Mouse (Mus musculus) gastrocnemius, postnatal 14 days (tissue): ENCODE data around the gene Srsf7. TPM values are rescaled to one million over a fixed set of nuclear protein-coding genes. Genes with fewer than 3 reads are reported as not detected.
"Not testable (repeated sequence)": the region's sequence is repeated elsewhere in the genome, so short reads cannot be mapped to it uniquely, and the experiment has no call there.

Experiments
- DNase-seq: peaks from one replicate; pipeline ENCODE4 v3.0.0; 2021; ENCODE audit warnings: mixed read lengths
- intact Hi-C: fragments of 180-260 bp; cut with DNase I; formaldehyde crosslinking; loops from one replicate; pipeline ENCODE4 v1.15.1; 2025; ENCODE audit warnings: low total_unique reads
- total RNA-seq, 2 experiments: library from RNA; stranded (reverse); gene quantifications; 2 replicates each; pipeline ENCODE4 v1.2.3; 2021

Gene Srsf7
- total RNA-seq, 2 experiments from 2014 or later = 25.3 to 34.0 TPM

DNA sequence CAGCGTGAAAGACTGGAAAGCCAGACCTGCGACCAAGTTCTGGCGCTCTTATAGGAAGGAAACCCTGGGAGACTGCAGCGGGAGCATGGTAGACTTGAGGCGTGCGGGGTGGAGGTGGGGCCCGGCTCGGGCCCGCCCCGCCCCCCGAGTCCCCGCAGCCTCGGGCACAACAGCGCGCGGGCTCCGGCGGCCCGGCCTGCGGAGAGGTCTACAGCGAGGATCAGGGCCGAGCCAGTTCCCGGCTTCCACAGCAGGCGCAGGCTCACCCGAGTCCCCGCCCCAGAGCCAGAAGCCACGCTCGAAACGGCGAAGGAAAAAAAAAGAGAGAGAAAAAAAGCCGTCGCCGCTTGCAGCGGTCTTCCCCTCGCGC lies 821 bp downstream of the Srsf7 start:
- intact Hi-C loops = no loop called here
- DNase-seq = no peak

DNA sequence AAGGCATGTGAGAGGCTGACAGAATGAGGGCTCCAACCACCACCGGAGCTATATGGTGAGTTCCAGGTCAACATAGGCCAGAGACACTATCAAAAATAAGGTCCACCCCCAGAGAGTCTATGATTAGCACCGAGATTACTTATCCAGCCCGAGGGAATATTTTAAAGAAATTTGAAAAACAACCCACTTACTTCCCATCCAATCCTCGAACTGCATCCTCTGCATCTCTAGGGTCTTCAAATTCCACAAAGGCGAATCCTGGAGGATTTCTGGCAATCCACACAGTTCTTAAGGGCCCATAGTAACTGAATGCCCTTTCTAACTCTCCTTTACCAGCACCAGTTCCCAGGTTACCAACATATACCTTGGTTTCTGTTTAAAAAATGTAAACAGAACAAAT lies 1.4 kb downstream of the Srsf7 start:
- intact Hi-C loops = no loop called here
- DNase-seq = no peak

DNA sequence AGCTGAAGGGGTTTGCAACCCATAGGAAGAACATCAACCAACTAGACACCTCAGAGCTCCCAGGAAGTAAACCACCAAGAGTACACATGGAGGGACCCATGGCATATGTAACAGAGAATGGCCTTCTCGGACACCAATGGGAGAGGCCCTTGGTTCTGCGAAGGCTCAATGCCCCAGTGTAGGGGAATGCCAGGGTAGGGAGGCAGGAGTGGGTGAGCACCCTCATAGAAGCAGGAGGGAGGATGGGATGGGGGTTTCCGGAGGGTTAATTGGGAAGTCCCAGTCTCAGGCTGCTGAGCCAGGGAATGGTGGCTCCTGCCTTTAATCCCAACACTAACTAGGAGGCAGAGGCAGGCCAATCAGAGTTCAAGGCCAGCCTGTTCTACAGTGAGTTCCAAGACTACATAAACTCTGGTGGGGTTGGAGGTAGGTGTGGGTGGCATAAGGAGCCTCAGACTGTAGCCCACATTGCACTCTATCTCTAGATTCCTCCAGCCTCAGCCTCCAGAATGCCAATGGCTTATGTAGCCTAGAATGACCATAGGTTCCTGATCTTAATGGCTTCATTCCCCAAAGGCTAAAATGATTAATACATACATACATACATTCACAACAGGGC lies 7.8 kb downstream of the Srsf7 start:
- DNase-seq = no peak
- intact Hi-C loops = no loop called here

- DNase-seq = no peak
- intact Hi-C loops = no loop called here
Observed at GRCm38 (mm10) chr17:80193075-80193474, 14.0 kb downstream of the Srsf7 start.

- intact Hi-C loops = loop anchor here (2.0 to 10.0 kb wide), 3 partner anchors 135 to 319 kb away; no protein-coding TSS in a partner anchor
- DNase-seq = no peak
Observed at GRCm38 (mm10) chr17:80183615-80184014, 23.5 kb downstream of the Srsf7 start.

DNA sequence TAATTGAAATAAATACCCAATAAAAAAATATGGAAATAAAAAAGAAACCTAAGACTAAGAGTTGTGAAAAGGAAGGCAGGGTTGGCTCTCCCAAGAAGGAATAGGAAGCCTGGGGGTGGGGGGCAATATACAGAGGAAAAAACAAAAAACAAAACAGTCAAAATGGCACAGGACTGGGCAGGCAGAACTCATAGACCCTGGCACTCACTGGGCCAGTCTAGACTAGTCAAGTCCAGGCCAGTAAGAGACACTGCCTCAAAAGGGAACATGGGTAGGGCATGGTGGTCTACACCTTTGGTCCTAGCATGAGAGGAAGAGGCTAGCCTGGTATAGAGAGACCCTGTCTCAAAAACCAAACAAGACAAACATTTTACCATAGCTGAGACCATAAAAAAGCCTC lies 26.6 kb downstream of the Srsf7 start:
- intact Hi-C loops = loop anchor here (10.0 kb wide), 2 partner anchors 166 to 316 kb away; no protein-coding TSS in a partner anchor

GRCm38 (mm10) chr17:80179959-80180358 lies 27.1 kb downstream of the Srsf7 start:
- DNase-seq = peak; percentile 80
- intact Hi-C loops = loop anchor here (10.0 kb wide), 2 partner anchors 165 to 315 kb away; no protein-coding TSS in a partner anchor

More for the DNA sequence above, 26.6 kb downstream of the Srsf7 start:
- no peak for DNase-seq

DNA sequence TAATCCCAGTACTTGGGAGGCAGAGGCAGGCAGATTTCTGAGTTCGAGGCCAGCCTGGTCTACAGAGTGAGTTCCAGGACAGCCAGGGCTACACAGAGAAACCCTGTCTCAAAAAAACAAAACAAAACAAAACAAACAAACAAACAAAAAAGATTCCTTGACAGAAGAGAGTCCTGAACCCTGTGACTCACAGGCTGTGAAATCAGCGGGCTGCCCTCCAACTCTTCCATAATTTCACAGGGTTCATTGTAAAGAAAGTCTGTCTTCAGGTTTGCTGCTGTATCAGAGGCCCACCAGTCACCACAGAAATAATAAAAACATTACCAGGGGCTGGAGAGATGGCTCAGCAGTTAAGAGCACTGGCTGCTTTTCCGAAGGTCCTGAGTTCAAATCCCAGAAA lies 28.3 kb downstream of the Srsf7 start:
- intact Hi-C loops = not testable (repeated sequence)

DNA sequence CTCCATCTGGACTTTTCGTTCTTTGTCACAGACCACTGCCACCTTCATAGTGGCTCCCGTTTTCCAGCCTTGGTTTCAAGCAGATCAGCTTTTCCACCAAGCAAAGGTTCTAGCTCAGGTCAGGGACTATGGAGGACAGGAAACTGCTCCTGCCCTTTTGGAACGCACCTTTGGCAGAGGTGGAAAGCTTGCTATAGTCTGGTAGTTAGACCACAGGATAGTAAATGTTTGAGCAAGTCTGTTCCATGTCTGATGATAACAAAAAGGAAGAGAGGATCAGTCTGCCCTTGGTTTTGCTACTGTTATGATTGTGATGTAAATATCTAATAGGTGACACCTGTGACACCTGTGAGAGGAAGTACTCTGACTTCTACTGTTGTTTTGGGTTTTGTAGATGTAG lies 31.1 kb downstream of the Srsf7 start:
- intact Hi-C loops = no loop called here
- DNase-seq = no peak

More for the DNA sequence above, 28.3 kb downstream of the Srsf7 start:
- not testable (repeated sequence) for DNase-seq

- intact Hi-C loops = no loop called here
- no peak for DNase-seq
Observed at GRCm38 (mm10) chr17:80175386-80175739, 31.7 kb downstream of the Srsf7 start.

DNA sequence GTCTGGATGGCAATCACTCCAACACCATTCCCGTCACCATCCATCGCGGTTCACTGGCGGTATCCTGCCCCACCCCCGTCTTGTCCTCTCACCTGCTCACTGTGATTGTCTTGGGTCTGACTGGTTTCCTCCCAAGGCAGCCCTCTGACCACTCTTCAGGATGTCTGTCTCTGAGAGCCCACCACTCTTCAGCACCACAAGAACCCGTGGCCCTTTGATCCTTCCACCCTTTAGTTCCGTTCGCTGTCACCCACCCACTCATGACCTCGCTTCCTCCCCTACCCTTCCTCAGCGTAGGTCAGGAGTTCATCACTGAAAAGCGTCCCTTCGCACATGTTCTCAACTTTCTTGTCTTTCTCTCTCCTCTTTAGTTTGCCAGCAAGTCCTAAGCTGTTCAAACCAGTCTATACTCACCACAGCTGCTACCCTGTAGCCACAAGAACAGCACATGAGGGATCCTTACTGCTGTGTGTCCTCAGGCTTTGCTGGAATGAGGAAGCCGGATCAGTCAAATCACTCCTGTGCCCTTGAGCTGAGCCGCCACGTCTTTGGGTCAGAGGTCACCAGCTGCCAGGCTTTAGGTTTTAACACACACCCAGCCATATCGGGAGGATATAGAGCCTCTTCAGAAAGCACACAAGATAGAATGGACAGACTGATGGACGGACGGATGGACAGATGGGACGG lies 32.3 kb downstream of the Srsf7 start:
- intact Hi-C loops = no loop called here
- no peak for DNase-seq

DNA sequence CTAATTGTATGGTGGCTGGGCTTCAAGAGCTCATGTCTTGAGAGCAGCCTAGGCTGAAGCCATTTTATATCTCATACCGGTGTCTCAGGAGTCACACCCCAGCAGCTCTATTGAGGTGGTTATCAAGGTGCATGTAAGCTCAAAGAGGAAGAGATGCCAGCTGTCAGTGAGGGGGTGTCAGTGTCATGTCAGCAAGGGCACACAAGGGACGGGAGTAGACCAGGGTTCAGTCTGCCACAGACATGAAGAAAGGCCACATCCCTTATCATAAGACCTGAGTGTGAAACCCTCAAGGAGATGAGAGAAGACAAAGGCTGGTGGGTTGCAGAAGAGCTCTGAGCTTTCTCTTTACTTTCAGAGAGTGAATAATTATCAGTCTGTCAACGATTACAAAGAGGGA lies 33.0 kb downstream of the Srsf7 start:
- intact Hi-C loops = no loop called here
- DNase-seq = no peak

GRCm38 (mm10) chr17:80173708-80174107 lies 33.4 kb downstream of the Srsf7 start:
- intact Hi-C loops = no loop called here
- no peak for DNase-seq

DNA sequence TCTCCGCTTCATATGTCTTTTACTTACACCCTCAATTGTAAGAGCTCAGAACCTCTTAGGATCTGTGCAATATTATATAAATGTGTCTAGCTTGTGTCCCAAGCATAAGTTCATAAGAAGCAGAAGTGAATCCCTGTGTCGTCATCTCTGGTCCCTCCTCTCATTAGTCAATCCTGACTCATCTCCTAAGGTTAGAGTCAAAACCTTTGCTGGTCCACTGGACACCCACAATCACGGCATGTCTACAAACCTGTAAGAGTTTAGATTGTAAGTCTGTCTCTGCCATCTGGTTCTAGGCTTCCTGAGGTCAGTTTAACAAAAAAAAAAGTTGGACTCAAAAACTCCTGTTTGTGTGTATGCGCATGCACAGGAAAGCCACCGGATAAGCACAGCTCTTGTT lies 34.3 kb downstream of the Srsf7 start:
- intact Hi-C loops = no loop called here

GRCm38 (mm10) chr17:80171948-80172347 lies 35.2 kb downstream of the Srsf7 start:
- DNase-seq = no peak
- intact Hi-C loops = no loop called here

More for the DNA sequence above, 34.3 kb downstream of the Srsf7 start:
- no peak for DNase-seq

GRCm38 (mm10) chr17:80170951-80171350 lies 36.2 kb downstream of the Srsf7 start:
- no peak for DNase-seq
- intact Hi-C loops = no loop called here

- intact Hi-C loops = no loop called here
- no peak for DNase-seq
Observed at GRCm38 (mm10) chr17:80169792-80170191, 37.3 kb downstream of the Srsf7 start.

- DNase-seq = peak; percentile 44
- intact Hi-C loops = no loop called here
Observed at GRCm38 (mm10) chr17:80168425-80169182, 38.5 kb downstream of the Srsf7 start.

DNA sequence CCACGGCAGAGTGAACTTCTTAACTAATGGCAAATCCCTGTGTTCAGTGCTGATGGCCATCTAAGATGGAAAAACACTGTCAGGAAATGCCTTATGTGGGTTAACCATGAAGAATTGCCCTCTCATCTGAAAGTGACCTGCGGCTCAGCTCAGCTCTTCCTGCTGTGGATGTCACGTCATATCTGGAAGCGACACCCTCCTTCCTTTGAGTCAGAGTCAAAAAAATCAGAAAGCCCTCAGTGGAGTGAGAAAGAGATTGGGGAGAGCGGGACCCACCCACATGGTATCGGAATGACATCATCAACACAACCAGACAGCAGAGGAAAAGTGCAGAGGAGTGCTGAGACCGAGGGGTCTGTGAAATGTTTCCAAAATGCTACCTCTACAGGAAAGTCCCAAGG lies 39.3 kb downstream of the Srsf7 start:
- intact Hi-C loops = no loop called here
- no peak for DNase-seq

GRCm38 (mm10) chr17:80167436-80167835 lies 39.7 kb downstream of the Srsf7 start:
- DNase-seq = no peak
- intact Hi-C loops = no loop called here

DNA sequence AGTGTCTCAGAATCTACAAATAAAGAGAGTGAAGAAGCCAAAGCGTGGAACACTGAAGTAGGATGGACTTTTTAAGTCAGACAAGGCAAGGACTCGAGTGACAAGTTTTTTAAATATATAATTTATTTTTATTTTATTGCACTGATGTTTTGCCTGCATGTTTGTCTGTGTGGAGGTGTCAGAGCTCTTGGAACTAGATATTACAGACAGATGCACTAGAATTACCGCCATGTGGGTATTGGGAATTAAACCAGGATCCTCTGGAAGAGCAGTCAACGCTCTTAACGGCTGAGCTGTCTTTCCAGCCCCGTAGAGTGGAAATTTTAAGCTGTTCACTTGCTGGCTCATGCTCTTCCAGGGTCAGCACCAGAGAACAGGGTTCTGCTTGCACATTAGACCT lies 40.8 kb downstream of the Srsf7 start:
- no peak for DNase-seq
- intact Hi-C loops = no loop called here
